Mouse (Mus musculus): Measurements from ENCODE around the gene Gm20532. TPM values are rescaled to one million over a fixed set of nuclear protein-coding genes. Genes with fewer than 3 reads are reported as not detected.
"Not testable (repeated sequence)": the region's sequence is repeated elsewhere in the genome, so short reads cannot be mapped to it uniquely, and the experiment has no call there.

Gm20532 gene
- polyA plus RNA-seq, 1 experiment from 2014 or later = not detected

DNA sequence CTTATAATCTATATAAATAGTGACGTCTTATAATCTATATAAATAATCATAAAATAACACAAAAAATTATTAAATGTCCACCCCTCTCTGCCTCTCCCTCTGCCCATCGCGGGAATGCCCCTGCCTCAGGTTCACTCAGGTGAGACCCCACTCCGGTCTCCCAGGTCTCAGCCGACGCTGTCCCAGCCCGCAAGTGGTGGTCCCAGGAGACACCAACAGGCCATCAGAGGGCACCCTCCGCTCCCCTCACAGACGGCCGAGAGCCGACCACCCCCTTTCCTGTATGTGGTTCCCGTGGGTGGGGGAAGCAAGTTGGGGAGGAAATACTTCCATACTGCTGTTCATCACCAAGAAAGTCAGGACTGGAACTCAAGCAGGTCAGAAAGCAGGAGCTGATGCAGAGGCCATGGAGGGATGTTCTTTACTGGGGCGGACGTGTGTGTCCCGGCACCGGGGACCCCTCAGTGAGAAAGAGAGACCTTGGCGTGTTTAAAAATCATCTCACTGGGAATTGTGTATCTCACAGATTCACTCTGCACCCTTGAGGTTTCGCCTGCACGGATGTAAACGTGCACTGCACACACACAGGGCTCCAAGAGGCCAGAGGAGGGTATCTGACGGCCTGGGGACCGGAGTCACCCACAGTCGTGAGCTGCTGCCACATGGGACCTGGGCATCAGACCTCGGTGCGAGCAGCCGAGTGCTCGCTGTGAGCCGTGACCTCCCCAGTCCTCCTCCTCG, 75.5 kb downstream of the Gm20532 start:
- H3K4me2 ChIP-seq = peak overlapping the region; percentile 63
- peak overlapping the region; percentile 35 for H3K4me3 ChIP-seq
- H3K4me1 ChIP-seq = 0 out of 2 replicates have a peak, but pooled peaks cover 2% of the 10 kb centered on the region
- no peak for ATAC-seq (ENCODE audit: insufficient number of reproducible peaks, insufficient read depth, low FRiP score, low TSS enrichment, low read depth)
- H3K36me3 ChIP-seq = no peaks in the 10 kb centered on the region
- peak overlapping the region; percentile 51; the same call in 1 of the 2 replicates for H3K9ac ChIP-seq
- WGBS = 43% methylated on average over 29 of the region's 29 CpGs
- H3K9me3 ChIP-seq = no peaks in the 10 kb centered on the region
- H3K27me3 ChIP-seq = peaks cover 11% of the 10 kb centered on the region; the same call in 1 of the 2 replicates
- H3K27ac ChIP-seq = no peak overlapping the region

DNA sequence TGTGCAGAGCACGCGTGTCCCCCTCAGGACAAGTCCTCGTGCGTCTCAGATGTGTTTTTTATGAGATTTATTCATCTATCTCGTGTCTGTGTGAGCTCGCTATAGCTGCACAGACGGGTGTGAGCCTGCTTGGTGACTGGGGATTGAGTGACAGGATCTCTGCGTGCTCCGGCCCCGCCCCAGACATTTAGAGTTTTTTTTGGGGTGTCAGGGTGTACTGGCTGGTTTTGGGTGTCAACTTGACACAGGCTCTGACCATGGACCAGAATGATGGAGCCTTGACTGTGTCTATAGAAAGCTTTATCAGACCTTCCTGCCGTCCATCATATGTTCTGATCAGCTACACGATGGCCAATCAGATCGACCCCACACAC, 76.1 kb downstream of the Gm20532 start:
- 75% methylated on average over 13 of the region's 13 CpGs for WGBS
- no peaks in the 10 kb centered on the region for H3K9me3 ChIP-seq
- H3K4me1 ChIP-seq = 0 out of 2 replicates have a peak, but pooled peaks cover 2% of the 10 kb centered on the region
- no peak overlapping the region for H3K27ac ChIP-seq
- H3K9ac ChIP-seq = no peak overlapping the region
- H3K27me3 ChIP-seq = peaks cover 11% of the 10 kb centered on the region; the same call in 1 of the 2 replicates
- no peaks in the 10 kb centered on the region for H3K36me3 ChIP-seq
- no peak overlapping the region for H3K4me2 ChIP-seq
- 0 out of 2 replicates have a peak, but pooled peaks have one; percentile 26 for ATAC-seq (ENCODE audit: insufficient number of reproducible peaks, insufficient read depth, low FRiP score, low TSS enrichment, low read depth)
- no peak overlapping the region for H3K4me3 ChIP-seq

DNA sequence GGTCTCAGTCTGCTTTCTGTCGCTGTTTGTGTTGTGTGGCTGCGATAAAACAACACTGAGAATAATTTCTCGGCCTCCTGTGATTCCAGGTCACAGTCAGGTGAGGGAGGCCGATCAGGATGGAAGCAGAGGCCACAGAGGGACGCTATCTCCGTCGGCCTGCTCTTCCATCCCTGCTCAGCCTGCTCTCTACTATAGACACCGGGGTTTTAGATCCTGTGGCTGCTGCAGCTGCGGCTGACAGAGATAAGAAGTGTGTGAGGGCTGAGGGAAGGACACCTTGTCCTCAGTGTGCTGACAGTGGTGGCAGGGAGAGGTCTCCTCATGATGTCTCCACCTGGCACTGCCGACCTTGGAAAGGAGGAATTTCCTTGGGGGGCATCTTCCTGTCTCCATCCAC, 76.7 kb downstream of the Gm20532 start:
- Histone ChIP-seq H3K27ac (no peak overlapping the region), H3K27me3 (peaks cover 11% of the 10 kb centered on the region; the same call in 1 of the 2 replicates), H3K4me3 (no peak overlapping the region), H3K4me2 (no peak overlapping the region), H3K9ac (no peak overlapping the region), H3K9me3 (no peaks in the 10 kb centered on the region), H3K36me3 (no peaks in the 10 kb centered on the region), H3K4me1 (0 out of 2 replicates have a peak, but pooled peaks cover 2% of the 10 kb centered on the region)
- WGBS = 77% methylated on average over 10 of the region's 10 CpGs
- ATAC-seq (ENCODE audit: insufficient number of reproducible peaks, insufficient read depth, low FRiP score, low TSS enrichment, low read depth) = no peak

DNA sequence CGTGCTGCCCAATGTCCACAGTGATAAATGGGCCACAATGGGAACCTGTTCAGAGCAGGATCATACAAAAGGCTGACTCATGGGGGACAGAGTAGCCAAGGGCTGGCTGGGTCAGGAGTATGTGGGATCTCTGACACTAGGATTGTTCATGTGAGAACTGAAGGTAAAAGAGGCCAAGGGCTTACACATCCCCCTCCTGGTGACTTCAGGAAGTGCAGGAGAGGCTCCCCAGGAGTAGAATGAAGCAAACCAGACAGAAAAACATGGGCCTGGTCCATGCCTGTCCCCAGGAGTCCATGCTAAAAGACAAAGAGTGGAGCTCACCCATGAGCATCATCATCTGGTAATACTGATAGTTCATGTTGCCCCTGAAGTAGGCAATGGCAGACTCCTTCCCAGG, 77.1 kb downstream of the Gm20532 start:
- not testable (repeated sequence) for H3K4me1 ChIP-seq; H3K27ac ChIP-seq; H3K36me3 ChIP-seq; ATAC-seq (ENCODE audit: insufficient number of reproducible peaks, insufficient read depth, low FRiP score, low TSS enrichment, low read depth); H3K4me3 ChIP-seq; H3K9me3 ChIP-seq; H3K9ac ChIP-seq; H3K4me2 ChIP-seq
- 86% methylated on average over 1 of the region's 1 CpGs for WGBS
- peaks cover 11% of the 10 kb centered on the region; the same call in 1 of the 2 replicates for H3K27me3 ChIP-seq

DNA sequence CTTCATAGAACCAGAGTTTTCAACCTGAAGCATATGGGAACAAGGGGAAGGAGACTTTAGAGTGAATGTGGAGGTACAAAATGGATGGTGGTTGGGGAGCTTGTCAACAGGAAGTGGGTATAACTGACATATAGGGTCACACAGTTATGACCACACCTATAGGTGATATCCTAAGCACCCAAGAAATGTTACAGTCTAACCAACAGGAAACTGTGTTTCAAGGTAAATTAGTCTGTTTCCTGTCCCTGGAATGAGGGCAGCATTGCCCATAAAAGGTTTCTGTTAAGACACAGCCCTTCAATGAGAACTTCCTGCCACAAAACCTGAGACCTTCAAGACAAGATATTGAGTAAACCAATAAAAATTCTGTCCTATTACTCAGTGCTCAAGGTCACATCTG, 82.3 kb downstream of the Gm20532 start:
- no peak for ATAC-seq (ENCODE audit: insufficient number of reproducible peaks, insufficient read depth, low FRiP score, low TSS enrichment, low read depth)
- no peaks in the 10 kb centered on the region for H3K9me3 ChIP-seq
- H3K4me3 ChIP-seq = no peak overlapping the region
- no peaks in the 10 kb centered on the region for H3K36me3 ChIP-seq
- H3K27me3 ChIP-seq = no peaks in the 10 kb centered on the region
- H3K27ac ChIP-seq = no peak overlapping the region
- no peaks in the 10 kb centered on the region for H3K4me1 ChIP-seq
- no peak overlapping the region for H3K4me2 ChIP-seq
- H3K9ac ChIP-seq = no peak overlapping the region

DNA sequence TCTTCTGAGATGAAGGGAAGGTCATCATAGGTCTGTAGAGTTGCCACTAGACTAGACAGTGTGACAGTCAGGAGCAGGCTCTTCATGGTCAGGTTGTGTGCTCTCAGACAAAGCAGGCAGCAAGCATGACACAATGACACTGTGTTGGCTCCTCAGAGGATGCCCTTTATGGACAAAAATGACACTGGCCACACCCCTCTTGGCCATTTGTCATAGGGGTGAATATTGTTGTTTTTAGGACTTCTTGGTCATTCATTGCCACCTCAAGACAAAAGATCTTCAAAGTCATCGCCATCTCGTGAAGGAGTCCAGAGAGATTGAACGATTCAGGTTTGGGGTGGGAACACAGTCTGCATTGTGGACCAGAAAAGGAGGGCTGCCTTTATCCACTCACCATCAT, 84.7 kb downstream of the Gm20532 start, which contains the start of gene Lcn4:
TSS of gene Lcn4 (minus strand) at position 101 of the 400 bp plus-strand sequence.
- 96% methylated on average over 3 of the region's 3 CpGs for WGBS

More for the DNA sequence above, 84.7 kb downstream of the Gm20532 start, which contains the start of gene Lcn4:
- no peak for ATAC-seq (ENCODE audit: insufficient number of reproducible peaks, insufficient read depth, low FRiP score, low TSS enrichment, low read depth)
- no peak within 1 kb of the TSS for H3K4me3 ChIP-seq
- H3K36me3 ChIP-seq = no peaks in the 10 kb centered on the region
- H3K9me3 ChIP-seq = no peaks in the 10 kb centered on the region
- H3K4me1 ChIP-seq = no peaks in the 10 kb centered on the region
- H3K27me3 ChIP-seq = no peaks in the 10 kb centered on the region
- no peak within 1 kb of the TSS for H3K4me2 ChIP-seq
- no peak within 1 kb of the TSS for H3K9ac ChIP-seq
- H3K27ac ChIP-seq = no peak within 1 kb of the TSS

MicroRNA genes within 50 kb of the gene (microRNA counts, 519-probe panel; counts per million panel counts)
- 4,577 counts per million, percentile 92 among the panel's probes with 10 or more counts for microRNA mmu-miR-126-3p
- 3,456 counts per million, percentile 78 among the panel's probes with 10 or more counts for microRNA mmu-miR-126-5p

Small RNAs within 50 kb of the gene (microRNA-seq; reads per million reads assigned to microRNA genes)
- not detected for gene Mir126a
- not detected for gene Mir126b

Other genes starting within 250 kb of the Gm20532 start
- 31.4 and 32.1 TPM in 2 replicates for gene Dnlz, start 234.5 kb upstream of the Gm20532 start, polyA plus RNA-seq (2015; fragmentation: Nextera tagmentation; extraction: Ambion mirVana)
- 0.81 and 1.3 TPM in 2 replicates for gene Card9, start 225.7 kb upstream of the Gm20532 start, polyA plus RNA-seq (2015; fragmentation: Nextera tagmentation; extraction: Ambion mirVana)
- gene Snapc4, start 206.0 kb upstream of the Gm20532 start, polyA plus RNA-seq (2015; fragmentation: Nextera tagmentation; extraction: Ambion mirVana) = 33.9 and 38.9 TPM in 2 replicates
- 142 and 153 TPM in 2 replicates for gene Entr1, start 197.3 kb upstream of the Gm20532 start, polyA plus RNA-seq (2015; fragmentation: Nextera tagmentation; extraction: Ambion mirVana)
- 92.3 and 98.7 TPM in 2 replicates for gene Pmpca, start 197.3 kb upstream of the Gm20532 start, polyA plus RNA-seq (2015; fragmentation: Nextera tagmentation; extraction: Ambion mirVana)
- gene Inpp5e, start 177.4 kb upstream of the Gm20532 start, polyA plus RNA-seq (2015; fragmentation: Nextera tagmentation; extraction: Ambion mirVana) = 24.2 and 24.5 TPM in 2 replicates
- 22.7 and 27.9 TPM in 2 replicates for gene Sec16a, start 141.4 kb upstream of the Gm20532 start, polyA plus RNA-seq (2015; fragmentation: Nextera tagmentation; extraction: Ambion mirVana)
- 17.3 and 17.8 TPM in 2 replicates for gene Notch1, start 70.0 kb upstream of the Gm20532 start, polyA plus RNA-seq (2015; fragmentation: Nextera tagmentation; extraction: Ambion mirVana)
- 88.5 and 92.7 TPM in 2 replicates for gene Egfl7, start 6.6 kb upstream of the Gm20532 start, polyA plus RNA-seq (2015; fragmentation: Nextera tagmentation; extraction: Ambion mirVana)
- gene Agpat2, start 17.8 kb downstream of the Gm20532 start, polyA plus RNA-seq (2015; fragmentation: Nextera tagmentation; extraction: Ambion mirVana) = 23.4 and 25.2 TPM in 2 replicates
- gene Fam69b, start 41.8 kb downstream of the Gm20532 start, polyA plus RNA-seq (2015; fragmentation: Nextera tagmentation; extraction: Ambion mirVana) = 65.6 and 66.6 TPM in 2 replicates
- gene Lcn4, start 84.6 kb downstream of the Gm20532 start, polyA plus RNA-seq (2015; fragmentation: Nextera tagmentation; extraction: Ambion mirVana) = not detected in 2 replicates